Mouse (Mus musculus): ENCODE results near the gene Bak1. TPM values are rescaled to one million over a fixed set of nuclear protein-coding genes. Genes with fewer than 3 reads are reported as not detected.

Gene Bak1
- total and polyA plus RNA-seq, 3 experiments = 15.0 to 35.0 (median 16.9) TPM

DNA sequence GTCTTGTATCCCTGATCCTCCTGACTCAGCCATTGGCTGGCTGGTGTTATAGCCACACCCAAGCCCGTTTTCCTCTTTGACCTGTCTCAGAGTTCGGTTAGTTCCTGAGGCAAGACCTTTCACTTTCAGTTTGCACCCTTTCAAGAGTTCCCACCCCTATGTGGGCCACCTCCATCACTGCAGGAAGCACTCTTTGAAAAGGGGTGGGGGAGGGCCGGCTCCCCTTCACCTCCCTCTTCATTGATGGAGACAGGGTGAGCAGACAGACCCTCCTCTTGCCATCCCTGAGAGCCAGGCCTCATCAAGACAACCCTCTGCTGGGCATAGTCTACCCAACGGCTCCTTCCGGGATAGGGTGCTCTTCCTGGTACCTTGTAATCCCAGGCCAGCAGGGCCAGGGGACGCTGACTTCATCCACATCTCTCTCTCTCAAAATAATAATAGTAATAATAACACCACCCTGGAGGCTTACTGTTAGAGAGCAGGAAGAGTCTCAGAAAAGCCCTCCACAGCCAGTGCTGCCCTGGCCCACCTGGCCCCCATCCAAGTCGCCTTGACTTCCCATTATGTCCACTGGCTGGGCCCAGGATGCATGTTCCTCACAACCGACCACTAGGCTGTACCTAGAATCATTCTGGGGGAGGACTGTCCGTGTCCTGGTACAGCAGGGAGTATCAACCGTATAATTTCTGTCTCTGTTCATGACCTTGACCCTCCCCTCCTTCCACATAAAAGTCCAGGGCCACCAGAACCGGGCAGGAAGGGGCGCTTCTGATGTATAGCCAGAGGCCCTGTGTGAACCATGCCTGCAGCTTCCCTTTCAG lies 1.1 kb downstream of the Bak1 start:
- WGBS = 10% methylated on average over 12 of the region's 12 CpGs
- Histone ChIP-seq H3K36me3 (ENCODE audit: control insufficient read depth, insufficient read depth, low read length) (no peaks in the 10 kb centered on the region), H3K79me2 (replicated peaks; ENCODE audit: control insufficient read depth, insufficient read depth, low read length) (no peaks in the 10 kb centered on the region), H3K4me1 (ENCODE audit: control insufficient read depth, insufficient read depth, low read length) (peaks cover 4% of the 10 kb centered on the region), H3K27me3 (ENCODE audit: control insufficient read depth, insufficient read depth, low read length) (no peaks in the 10 kb centered on the region), H3K4me3 (peak overlapping the region; percentile 73), H3K9ac (ENCODE audit: low read depth, low read length) (peak overlapping the region; percentile 95), H3K27ac (peak overlapping the region; percentile 87)
- intact Hi-C loops (cut with DNase I) = loop anchor here (2.0 to 5.0 kb wide), 3 partner anchors 23 to 111 kb away; partner anchors contain the start of genes Kifc5b and Phf1
- no peak for TF ChIP-seq CTCF (IDR thresholded peaks at IDR 0.05)
- 0 out of 2 replicates have a peak, but pooled peaks have one; percentile 30 for TF ChIP-seq EP300 (IDR thresholded peaks at IDR 0.05; ENCODE audit: insufficient read depth, low read depth, low read length)
- no peak for TF ChIP-seq POLR2A (IDR thresholded peaks at IDR 0.05; ENCODE audit: insufficient read depth, low read depth, low read length)
- DNase-seq = peak; percentile 64 to 70

DNA sequence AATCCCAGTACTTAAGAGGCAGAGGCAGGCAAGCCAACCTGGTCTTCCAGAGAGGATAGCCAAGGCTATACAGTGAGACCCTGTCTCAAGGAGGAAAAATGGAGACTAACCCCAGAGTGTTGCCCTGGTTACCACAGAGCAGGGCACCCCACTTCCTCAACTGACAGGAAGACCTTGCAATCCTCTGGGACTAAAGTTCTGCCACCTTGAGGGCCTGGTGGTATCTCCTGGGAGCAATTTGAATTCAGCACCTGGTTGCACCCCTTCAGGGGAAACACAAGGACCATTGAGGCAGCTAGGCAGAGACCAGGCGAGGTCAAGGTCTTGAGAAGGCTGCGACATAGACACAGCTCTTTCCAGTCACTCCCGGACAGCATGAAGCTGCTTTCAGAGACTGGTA lies 2.9 kb downstream of the Bak1 start:
- Histone ChIP-seq H3K27me3 (ENCODE audit: control insufficient read depth, insufficient read depth, low read length) (no peaks in the 10 kb centered on the region), H3K79me2 (replicated peaks; ENCODE audit: control insufficient read depth, insufficient read depth, low read length) (no peaks in the 10 kb centered on the region), H3K4me3 (no peak overlapping the region), H3K9ac (ENCODE audit: low read depth, low read length) (no peak overlapping the region), H3K27ac (no peak overlapping the region), H3K36me3 (ENCODE audit: control insufficient read depth, insufficient read depth, low read length) (no peaks in the 10 kb centered on the region), H3K4me1 (ENCODE audit: control insufficient read depth, insufficient read depth, low read length) (peaks cover 4% of the 10 kb centered on the region)
- no peak for TF ChIP-seq EP300 (IDR thresholded peaks at IDR 0.05; ENCODE audit: insufficient read depth, low read depth, low read length)
- no peak for DNase-seq
- intact Hi-C loops (cut with DNase I) = loop anchor here (2.0 to 5.0 kb wide), 2 partner anchors 21 to 94 kb away; partner anchors contain the start of gene Phf1
- 87% methylated on average over 3 of the region's 3 CpGs for WGBS

DNA sequence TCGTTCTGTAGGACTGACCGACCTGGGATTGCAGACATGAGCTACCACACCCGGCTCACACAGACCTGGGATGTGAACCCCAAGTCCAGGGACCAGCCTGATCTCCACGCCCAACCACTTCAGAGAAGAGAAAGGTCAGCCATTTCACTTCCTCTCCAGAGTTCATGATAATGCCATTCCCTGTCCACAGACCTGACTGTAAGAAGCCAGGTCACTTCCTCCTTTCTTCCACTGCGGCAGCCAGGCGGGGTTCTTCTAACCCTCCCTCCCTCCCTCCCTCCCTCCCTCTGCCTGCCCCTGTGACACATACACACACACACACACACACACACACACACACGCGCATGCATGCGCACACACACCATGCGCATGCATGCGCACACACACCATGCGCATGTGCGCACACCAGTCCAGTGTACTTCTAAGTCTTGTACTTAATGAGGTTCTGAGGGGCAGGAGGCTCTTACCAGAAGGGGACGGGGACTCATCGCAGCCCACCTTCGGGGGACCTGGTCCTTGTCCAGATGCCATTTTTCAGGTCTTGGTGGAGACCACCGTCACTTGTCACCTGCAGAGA lies 3.4 kb downstream of the Bak1 start:
- intact Hi-C loops (cut with DNase I) = loop anchor here (5.0 kb wide), 1 partner anchor 93 kb away; the partner anchor contains the start of gene Phf1
- no peak for TF ChIP-seq EP300 (IDR thresholded peaks at IDR 0.05; ENCODE audit: insufficient read depth, low read depth, low read length)
- no peak for TF ChIP-seq POLR2A (IDR thresholded peaks at IDR 0.05; ENCODE audit: insufficient read depth, low read depth, low read length)
- no peak for TF ChIP-seq CTCF (IDR thresholded peaks at IDR 0.05)
- H3K4me1 ChIP-seq (ENCODE audit: control insufficient read depth, insufficient read depth, low read length) = peaks cover 4% of the 10 kb centered on the region
- H3K9ac ChIP-seq (ENCODE audit: low read depth, low read length) = no peak overlapping the region
- 84% methylated on average over 17 of the region's 17 CpGs for WGBS
- H3K27ac ChIP-seq = no peak overlapping the region
- H3K27me3 ChIP-seq (ENCODE audit: control insufficient read depth, insufficient read depth, low read length) = no peaks in the 10 kb centered on the region
- no peak for DNase-seq
- no peak overlapping the region for H3K4me3 ChIP-seq
- H3K36me3 ChIP-seq (ENCODE audit: control insufficient read depth, insufficient read depth, low read length) = no peaks in the 10 kb centered on the region
- H3K79me2 ChIP-seq (replicated peaks; ENCODE audit: control insufficient read depth, insufficient read depth, low read length) = no peaks in the 10 kb centered on the region

DNA sequence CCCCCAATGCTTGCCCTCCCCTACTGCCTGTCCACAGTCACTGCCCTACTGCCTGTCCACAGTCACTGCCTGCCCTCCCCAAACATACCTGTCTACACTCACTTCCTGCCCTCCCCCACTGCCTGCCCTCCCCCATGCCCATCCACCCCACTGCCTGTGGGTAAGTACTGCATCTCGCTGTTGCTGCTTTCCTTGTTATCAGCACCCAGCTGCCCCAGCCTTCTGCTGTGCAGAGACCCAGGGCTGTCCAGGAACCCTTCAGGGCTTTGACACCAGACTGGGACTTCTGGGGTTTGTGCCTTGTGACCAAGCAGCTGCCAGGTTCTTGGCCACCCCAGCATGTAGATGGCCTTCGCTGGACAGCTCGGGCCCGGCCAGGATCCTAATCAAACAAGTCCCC lies 5.5 kb downstream of the Bak1 start:
- Histone ChIP-seq H3K36me3 (ENCODE audit: control insufficient read depth, insufficient read depth, low read length) (no peaks in the 10 kb centered on the region), H3K79me2 (replicated peaks; ENCODE audit: control insufficient read depth, insufficient read depth, low read length) (no peaks in the 10 kb centered on the region), H3K4me3 (no peak overlapping the region), H3K27ac (no peak overlapping the region), H3K27me3 (ENCODE audit: control insufficient read depth, insufficient read depth, low read length) (no peaks in the 10 kb centered on the region), H3K4me1 (ENCODE audit: control insufficient read depth, insufficient read depth, low read length) (0 out of 2 replicates have a peak, but pooled peaks cover 2% of the 10 kb centered on the region), H3K9ac (ENCODE audit: low read depth, low read length) (no peak overlapping the region)
- WGBS = 78% methylated on average over 4 of the region's 4 CpGs
- intact Hi-C loops (cut with DNase I) = no loop called here
- no peak for TF ChIP-seq EP300 (IDR thresholded peaks at IDR 0.05; ENCODE audit: insufficient read depth, low read depth, low read length)
- no peak for DNase-seq

DNA sequence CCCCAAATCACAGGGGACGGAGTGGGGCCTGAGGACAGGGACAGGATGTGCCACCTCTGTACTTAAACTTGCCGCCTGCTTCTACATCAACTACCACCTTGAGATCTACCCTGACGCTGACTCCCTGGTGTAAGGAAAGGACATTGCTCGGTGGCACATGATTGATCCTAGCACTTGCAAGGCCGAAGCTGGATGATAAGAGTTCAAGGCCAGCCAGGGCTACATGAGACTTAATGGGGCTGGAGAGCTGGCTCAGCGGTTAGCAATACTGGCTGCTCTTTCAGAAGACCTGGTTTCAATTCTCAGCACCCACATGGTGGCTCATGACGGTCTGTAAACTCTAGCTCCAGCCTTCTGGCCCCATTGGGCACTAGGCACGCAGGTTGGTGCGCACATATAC lies 7.1 kb downstream of the Bak1 start:
- no peak for DNase-seq
- intact Hi-C loops (cut with DNase I) = no loop called here
- WGBS = 91% methylated on average over 9 of the region's 9 CpGs

DNA sequence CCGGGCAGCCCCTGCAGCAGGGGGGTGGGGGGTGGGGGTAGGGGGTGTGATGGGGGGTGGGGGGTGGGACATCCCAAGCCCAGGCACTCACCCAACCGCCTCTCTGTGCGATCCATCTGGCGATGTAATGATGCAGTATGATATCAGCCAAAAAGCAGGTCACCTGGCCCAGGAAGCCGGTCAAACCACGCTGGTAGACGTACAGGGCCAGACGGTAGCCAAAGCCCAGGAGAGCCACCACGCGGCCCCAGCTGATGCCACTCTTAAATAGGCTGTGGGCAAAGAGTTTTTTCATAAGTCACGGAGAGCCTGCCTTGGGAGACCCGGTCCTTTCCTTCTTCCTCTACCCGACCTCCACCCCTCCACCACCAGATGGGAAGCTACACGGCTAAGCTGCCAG lies 7.7 kb downstream of the Bak1 start:
- TF ChIP-seq CTCF (IDR thresholded peaks at IDR 0.05) = no peak
- no peak for TF ChIP-seq POLR2A (IDR thresholded peaks at IDR 0.05; ENCODE audit: insufficient read depth, low read depth, low read length)
- H3K27me3 ChIP-seq (ENCODE audit: control insufficient read depth, insufficient read depth, low read length) = no peaks in the 10 kb centered on the region
- H3K9ac ChIP-seq (ENCODE audit: low read depth, low read length) = no peak overlapping the region
- H3K27ac ChIP-seq = no peak overlapping the region
- 91% methylated on average over 14 of the region's 14 CpGs for WGBS
- no peaks in the 10 kb centered on the region for H3K79me2 ChIP-seq (replicated peaks; ENCODE audit: control insufficient read depth, insufficient read depth, low read length)
- intact Hi-C loops (cut with DNase I) = no loop called here
- H3K36me3 ChIP-seq (ENCODE audit: control insufficient read depth, insufficient read depth, low read length) = no peaks in the 10 kb centered on the region
- peaks cover 4% of the 10 kb centered on the region; the same call in 1 of the 2 replicates for H3K4me1 ChIP-seq (ENCODE audit: control insufficient read depth, insufficient read depth, low read length)
- no peak overlapping the region for H3K4me3 ChIP-seq
- DNase-seq = no peak

More for the DNA sequence above, 7.1 kb downstream of the Bak1 start:
- no peaks in the 10 kb centered on the region for H3K36me3 ChIP-seq (ENCODE audit: control insufficient read depth, insufficient read depth, low read length)
- H3K79me2 ChIP-seq (replicated peaks; ENCODE audit: control insufficient read depth, insufficient read depth, low read length) = no peaks in the 10 kb centered on the region
- no peak overlapping the region for H3K4me3 ChIP-seq
- no peak overlapping the region for H3K27ac ChIP-seq
- no peak overlapping the region for H3K9ac ChIP-seq (ENCODE audit: low read depth, low read length)
- H3K27me3 ChIP-seq (ENCODE audit: control insufficient read depth, insufficient read depth, low read length) = no peaks in the 10 kb centered on the region
- no peak for TF ChIP-seq CTCF (IDR thresholded peaks at IDR 0.05)
- TF ChIP-seq POLR2A (IDR thresholded peaks at IDR 0.05; ENCODE audit: insufficient read depth, low read depth, low read length) = no peak
- TF ChIP-seq EP300 (IDR thresholded peaks at IDR 0.05; ENCODE audit: insufficient read depth, low read depth, low read length) = no peak
- peaks cover 4% of the 10 kb centered on the region; the same call in 1 of the 2 replicates for H3K4me1 ChIP-seq (ENCODE audit: control insufficient read depth, insufficient read depth, low read length)

Measured in heart, adult 2 months (tissue).